Mouse (Mus musculus) cerebellum, adult 2 months (tissue): Measurements from ENCODE around the gene Erg28.

ENCODE experiments used
- CTCF ChIP-seq: fragments of 200-500 bp; IDR thresholded peaks from 2 replicates; pipeline ENCODE4 v1.5.1; 2011; ENCODE audit warnings: low read depth, mild to moderate bottlenecking, control low read depth, low read length, moderate library complexity, borderline replicate concordance; ENCODE audit not compliant: insufficient read depth
- POLR2A ChIP-seq: fragments of 200-500 bp; IDR thresholded peaks from 2 replicates; pipeline ENCODE4 v1.6.1; 2011; ENCODE audit warnings: low read length, control low read depth, borderline replicate concordance; ENCODE audit not compliant: insufficient read depth

DNA sequence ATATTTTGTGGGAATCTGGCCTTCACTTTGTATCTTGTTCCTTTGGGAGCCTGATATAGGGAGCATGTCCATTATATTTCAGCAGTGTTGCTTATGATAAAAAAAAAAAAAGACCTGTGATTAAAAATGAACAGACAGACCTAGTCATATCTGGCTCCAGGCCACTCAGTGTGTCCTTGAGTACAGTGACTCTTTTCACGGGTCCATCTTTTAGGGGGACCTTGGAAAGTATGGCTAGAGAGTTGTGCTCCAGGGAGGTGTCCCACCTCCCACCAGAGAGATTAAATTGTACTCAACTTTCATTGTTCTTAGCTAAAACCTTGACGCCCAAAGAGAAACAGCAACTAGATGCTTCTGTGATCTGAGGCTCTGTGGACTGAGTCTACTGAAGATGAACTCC, 30.3 kb downstream of the Erg28 start:
- no peak for TF ChIP-seq POLR2A
- no peak for TF ChIP-seq CTCF
